Mouse (Mus musculus) CD4-positive naive resting alpha-beta T cell, adult 76 days (primary cell): Measurements from ENCODE around the gene Rnf128. TPM values are rescaled to one million over a fixed set of nuclear protein-coding genes. Genes with fewer than 3 reads are reported as not detected.

Experiments used
- total RNA-seq: library from RNA; stranded (reverse); gene quantifications from one replicate; pipeline ENCODE4 v1.2.4, GENCODE M21; 2023

Gene Rnf128
- 0.53 TPM for total RNA-seq

DNA sequence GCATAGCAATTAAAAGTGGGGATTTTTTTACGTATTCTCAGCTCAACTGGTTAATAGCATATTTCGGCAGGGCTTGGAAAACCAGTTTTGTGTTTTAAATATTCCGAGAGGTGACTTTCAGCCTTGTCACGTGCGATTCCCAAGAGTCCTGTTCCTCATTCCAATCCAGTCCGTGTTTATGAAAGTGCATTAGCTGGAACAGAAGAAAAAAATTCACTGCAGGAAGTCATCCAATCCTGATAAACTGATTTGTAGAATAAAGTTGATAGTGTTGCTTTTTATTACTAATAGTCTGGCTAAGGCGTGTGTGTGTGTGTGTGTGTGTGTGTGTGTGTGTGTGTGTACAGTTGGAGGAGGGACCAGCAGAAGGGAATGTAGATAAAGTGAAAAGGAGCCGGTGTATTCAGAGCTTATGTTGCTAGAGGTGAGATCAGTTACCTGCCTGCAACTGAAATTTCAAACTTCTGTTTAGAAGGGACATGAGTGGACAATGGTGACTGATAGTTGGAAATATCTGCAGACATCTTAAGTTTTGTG, at the start of gene Rnf128:
Rnf128 (plus strand) TSS at position 392 of the 537 bp plus-strand sequence.

DNA sequence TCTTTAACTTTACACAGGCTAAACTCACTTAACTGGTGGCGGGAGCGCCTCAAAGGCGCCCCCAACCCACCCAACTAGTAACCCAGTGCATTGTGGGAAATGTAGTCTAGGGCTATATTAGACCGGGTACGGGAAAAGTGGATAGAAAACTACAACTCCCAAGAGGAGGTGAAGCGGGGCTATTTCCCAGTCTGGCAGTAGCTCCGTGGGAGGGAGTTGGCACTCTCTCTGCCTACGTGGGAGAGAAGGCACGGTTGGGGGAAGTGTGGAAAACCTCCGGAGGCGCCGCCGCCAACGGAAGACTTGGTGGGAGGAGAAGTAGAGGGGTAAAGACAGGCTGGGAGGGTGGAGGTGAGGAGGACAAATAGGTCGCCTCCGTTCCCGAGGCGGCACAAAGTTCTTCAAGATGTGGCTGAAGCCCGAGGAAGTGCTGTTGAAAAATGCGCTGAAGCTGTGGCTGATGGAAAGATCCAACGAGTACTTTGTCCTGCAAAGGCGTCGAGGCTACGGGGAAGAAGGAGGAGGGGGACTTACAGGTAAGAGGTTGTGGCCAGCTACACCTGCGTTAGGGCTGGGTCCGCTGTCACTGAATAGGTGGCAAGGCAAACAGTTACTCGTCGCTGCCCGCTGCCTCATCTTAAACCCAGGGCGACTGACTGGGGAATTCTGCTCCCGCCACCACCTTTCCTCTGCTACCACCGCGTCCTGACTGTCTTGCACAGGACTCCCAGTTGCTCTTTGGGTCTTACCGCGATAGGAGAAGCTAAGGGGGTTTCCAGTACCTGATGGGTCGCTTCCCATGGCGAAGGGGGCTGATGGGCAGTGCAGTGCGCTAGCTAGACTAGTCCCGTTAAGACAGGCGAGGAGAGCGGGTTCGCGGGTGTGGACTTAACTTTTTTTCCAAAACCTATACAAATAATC, 121.9 kb downstream of the Rnf128 start, which contains the start of gene Tbc1d8b:
Tbc1d8b (plus strand) TSS at position 222 of the 921 bp plus-strand sequence.

GRCm38 (mm10) chrX:139714381-139714780, 151.3 kb downstream of the Rnf128 start, which contains the start of gene Gm15013:
TSS of gene Gm15013 (minus strand) at chrX:139714481.

Other genes with a start within 250 kb of the Rnf128 start
- not detected for gene Trap1a, start 229.6 kb upstream of the Rnf128 start, total RNA-seq
- gene D330045A20Rik, start 82.9 kb upstream of the Rnf128 start, total RNA-seq = not detected
- 9.6 TPM for gene Tbc1d8b, start 121.7 kb downstream of the Rnf128 start, total RNA-seq
- gene Gm15013, start 151.2 kb downstream of the Rnf128 start, total RNA-seq = not detected
- not detected for gene Ripply1, start 219.0 kb downstream of the Rnf128 start, total RNA-seq
- gene Cldn2, start 237.5 kb downstream of the Rnf128 start, total RNA-seq = not detected